Mouse (Mus musculus): Measurements from ENCODE around the gene Gm10378.
"Not testable (repeated sequence)": the region's sequence is repeated elsewhere in the genome, so short reads cannot be mapped to it uniquely, and the experiment has no call there.

Gm10378 gene

DNA sequence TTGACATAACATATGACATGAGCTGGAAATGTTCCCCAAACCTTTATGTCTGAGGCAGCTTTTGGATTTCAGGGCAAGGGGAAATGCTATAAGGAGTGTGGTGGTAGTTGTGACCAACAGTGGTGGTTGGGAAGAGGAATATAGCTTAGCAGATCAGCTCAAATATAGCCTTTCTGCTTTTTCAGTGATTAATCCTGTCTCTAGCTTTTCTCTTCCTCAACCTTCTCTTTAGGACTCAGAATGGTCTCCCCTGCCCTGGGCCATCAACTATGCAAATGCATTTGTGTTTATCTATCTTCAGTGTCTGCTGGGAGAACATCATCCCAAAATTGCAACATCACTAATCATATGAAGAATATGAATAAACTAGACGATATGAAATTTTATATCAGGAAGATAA lies at the start of gene Gm10378:
TSS of gene Gm10378 (plus strand) at position 301 of the 400 bp plus-strand sequence.
- DNase-seq: not testable (repeated sequence)

DNA sequence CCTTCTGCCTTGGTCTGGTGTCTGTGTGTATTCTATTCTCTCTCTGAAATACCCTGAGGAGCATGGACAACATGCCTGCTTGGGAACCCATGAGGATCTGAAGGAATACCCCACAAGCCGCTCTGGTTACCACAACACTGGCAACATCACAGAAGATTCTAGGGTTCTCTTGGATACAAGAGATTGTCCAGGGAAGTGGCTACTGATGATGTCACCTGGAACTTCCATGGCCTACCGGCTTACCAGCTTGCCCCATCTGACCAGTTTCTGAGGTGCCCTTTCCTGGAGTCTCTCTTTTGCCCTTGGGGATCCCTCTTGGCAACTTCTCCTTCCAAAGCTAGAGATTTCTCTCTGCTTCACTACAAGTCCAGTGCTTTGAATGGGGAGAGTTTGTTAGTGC lies 13.9 kb upstream of the Gm10378 start, which contains the start of gene Gm3633:
TSS of gene Gm3633 (minus strand) at position 101 of the 400 bp plus-strand sequence.
- DNase-seq: not testable (repeated sequence)
